Mouse (Mus musculus): Measurements from ENCODE around the gene Akr1b10.

Akr1b10 gene

GRCm38 (mm10) chr6:34384110-34384661 is at the start of gene Akr1b10:
TSS of gene Akr1b10 (plus strand) at chr6:34384218.
- CTCF ChIA-PET, result interaction anchor here (0.6 to 1.5 kb wide), 7 partner anchors 14 to 376 kb away, joined by 3 to 6 read pairs (median 4); no protein-coding TSS in a partner anchor
- POLR2A ChIA-PET, result interaction anchor here in 3 of 4 experiments (0.5 to 2.1 kb wide), 10 partner anchors 10 to 145 kb away, joined by 3 to 7 read pairs (median 3); partner anchors contain the start of genes Akr1b3 (in 1 of the 3) and Akr1b8 (in 1 of the 3)

GRCm38 (mm10) chr6:34334673-34335072 is 49.3 kb upstream of the Akr1b10 start:
- ChIA-PET CTCF (no interaction called here), POLR2A (interaction anchor here in 1 of 4 experiments (3.0 to 5.2 kb wide), 2 partner anchors 11 to 18 kb away, joined by 17 to 23 read pairs; partner anchors contain the start of gene Akr1b3)

- ChIA-PET POLR2A (interaction anchor here in 2 of 4 experiments (0.5 to 5.2 kb wide), 4 partner anchors 10 to 21 kb away, joined by 3 to 23 read pairs (median 6); partner anchors contain the start of genes Akr1b3 (in 2 of the 2) and Akr1b8 (in 1 of the 2)), CTCF (no interaction called here)
These were observed 46.2 kb upstream of the Akr1b10 start for GRCm38 (mm10) chr6:34337799-34338198.

- POLR2A ChIA-PET, result interaction anchor here in 2 of 4 experiments (1.0 to 1.5 kb wide), 3 partner anchors 10 to 171 kb away, joined by 3 to 6 read pairs (median 4); no protein-coding TSS in a partner anchor
- CTCF ChIA-PET, result no interaction called here
These were observed 42.0 kb upstream of the Akr1b10 start for GRCm38 (mm10) chr6:34341991-34342390.

- POLR2A ChIA-PET, result interaction anchor here in 2 of 4 experiments (1.1 to 1.5 kb wide), 4 partner anchors 10 to 38 kb away, joined by 3 to 6 read pairs (median 4); partner anchors contain the start of gene Akr1b8 (in 1 of the 2)
- CTCF ChIA-PET, result no interaction called here
These were observed 41.5 kb upstream of the Akr1b10 start for GRCm38 (mm10) chr6:34342476-34342875.

- ChIA-PET POLR2A (interaction anchor here in 3 of 4 experiments (0.6 to 4.5 kb wide), 26 partner anchors 8 to 470 kb away, joined by 3 to 59 read pairs (median 6); partner anchors contain the start of genes Akr1b3 (in 3 of the 3), Akr1b8 (in 2 of the 3) and Bpgm (in 1 of the 3)), CTCF (interaction anchor here in 3 of 4 experiments (0.6 to 5.9 kb wide), 12 partner anchors 11 to 579 kb away, joined by 3 to 118 read pairs (median 5); partner anchors contain the start of genes Akr1b8 (in 2 of the 3) and Akr1b3 (in 1 of the 3))
These were observed 40.6 kb upstream of the Akr1b10 start for GRCm38 (mm10) chr6:34343426-34343825.

GRCm38 (mm10) chr6:34344135-34344850 is 39.7 kb upstream of the Akr1b10 start:
- POLR2A ChIA-PET, result interaction anchor here (0.6 to 4.5 kb wide), 48 partner anchors 9 to 872 kb away, joined by 3 to 59 read pairs (median 5); partner anchors contain the start of genes Akr1b3 (in 3 of the 4), Akr1b8 (in 2 of the 4), Bpgm (in 2 of the 4) and Agbl3 (in 1 of the 4)
- CTCF ChIA-PET, result interaction anchor here (0.5 to 5.9 kb wide), 31 partner anchors 8 to 578 kb away, joined by 3 to 118 read pairs (median 4); partner anchors contain the start of genes Akr1b8 (in 3 of the 4), Akr1b3 (in 1 of the 4) and Bpgm (in 1 of the 4)

- POLR2A ChIA-PET, result interaction anchor here (0.6 to 4.5 kb wide), 45 partner anchors 9 to 873 kb away, joined by 3 to 59 read pairs (median 6); partner anchors contain the start of genes Akr1b3 (in 3 of the 4), Akr1b8 (in 2 of the 4), Bpgm (in 2 of the 4) and Agbl3 (in 1 of the 4)
- CTCF ChIA-PET, result interaction anchor here (0.5 to 5.9 kb wide), 31 partner anchors 8 to 1341 kb away, joined by 3 to 118 read pairs (median 4); partner anchors contain the start of genes Akr1b8 (in 3 of the 4), Akr1b3 (in 1 of the 4) and Bpgm (in 1 of the 4)
These were observed 39.1 kb upstream of the Akr1b10 start for GRCm38 (mm10) chr6:34344935-34345334.

- ChIA-PET CTCF (interaction anchor here (0.5 to 5.9 kb wide), 64 partner anchors 8 to 800 kb away, joined by 3 to 118 read pairs (median 4); partner anchors contain the start of genes Akr1b10 (in 2 of the 4), Akr1b8 (in 2 of the 4), Akr1b3 (in 1 of the 4) and Bpgm (in 1 of the 4)), POLR2A (interaction anchor here (0.6 to 4.5 kb wide), 38 partner anchors 9 to 372 kb away, joined by 3 to 59 read pairs (median 4); partner anchors contain the start of genes Akr1b3 (in 3 of the 4), Akr1b10 (in 1 of the 4), Akr1b8 (in 1 of the 4) and Bpgm (in 1 of the 4))
These were observed 37.7 kb upstream of the Akr1b10 start for GRCm38 (mm10) chr6:34346096-34346898.

- ChIA-PET POLR2A (interaction anchor here in 2 of 4 experiments (0.5 to 1.5 kb wide), 3 partner anchors 19 to 434 kb away, joined by 3 to 4 read pairs (median 3); no protein-coding TSS in a partner anchor), CTCF (interaction anchor here in 1 of 4 experiments (0.7 kb wide), 1 partner anchor 14 kb away, joined by 3 read pairs; no protein-coding TSS in a partner anchor)
These were observed 33.9 kb upstream of the Akr1b10 start for GRCm38 (mm10) chr6:34350037-34350699.

GRCm38 (mm10) chr6:34351481-34351880 is 32.5 kb upstream of the Akr1b10 start:
- CTCF ChIA-PET, result interaction anchor here in 2 of 4 experiments (1.3 to 1.6 kb wide), 2 partner anchors 58 to 59 kb away, joined by 3 to 4 read pairs; no protein-coding TSS in a partner anchor
- POLR2A ChIA-PET, result interaction anchor here in 1 of 4 experiments (0.6 to 1.5 kb wide), 3 partner anchors 20 to 132 kb away, joined by 3 to 5 read pairs (median 3); no protein-coding TSS in a partner anchor

- POLR2A ChIA-PET, result interaction anchor here in 1 of 4 experiments (1.3 kb wide), 1 partner anchor 36 kb away, joined by 5 read pairs; no protein-coding TSS in a partner anchor
These were observed 31.6 kb upstream of the Akr1b10 start for GRCm38 (mm10) chr6:34352401-34352800.

GRCm38 (mm10) chr6:34353658-34354353 is 30.2 kb upstream of the Akr1b10 start, which contains the start of gene Akr1b8:
TSS of gene Akr1b8 (plus strand) at chr6:34354119.
- ChIA-PET CTCF (interaction anchor here (0.5 to 3.1 kb wide), 15 partner anchors 8 to 977 kb away, joined by 3 to 28 read pairs (median 4); no protein-coding TSS in a partner anchor), POLR2A (interaction anchor here in 3 of 4 experiments (0.6 to 3.5 kb wide), 16 partner anchors 8 to 274 kb away, joined by 3 to 29 read pairs (median 4); partner anchors contain the start of genes Akr1b3 (in 3 of the 3), Akr1b10 (in 1 of the 3) and Bpgm (in 1 of the 3))

More at GRCm38 (mm10) chr6:34352401-34352800, 31.6 kb upstream of the Akr1b10 start:
- CTCF ChIA-PET, result interaction anchor here in 2 of 4 experiments (0.7 to 1.6 kb wide), 2 partner anchors 59 to 60 kb away, joined by 3 to 4 read pairs; no protein-coding TSS in a partner anchor

GRCm38 (mm10) chr6:34354354-34355348 is 29.4 kb upstream of the Akr1b10 start:
- ChIA-PET POLR2A (interaction anchor here in 3 of 4 experiments (0.6 to 3.5 kb wide), 14 partner anchors 9 to 275 kb away, joined by 3 to 29 read pairs (median 4); partner anchors contain the start of genes Akr1b3 (in 3 of the 3) and Bpgm (in 1 of the 3)), CTCF (interaction anchor here in 3 of 4 experiments (0.5 to 3.1 kb wide), 13 partner anchors 9 to 572 kb away, joined by 3 to 28 read pairs (median 4); no protein-coding TSS in a partner anchor)
